Mouse (Mus musculus) bone marrow, adult 2 months (tissue): ENCODE measurements around the gene Nfe2. TPM values are rescaled to one million over a fixed set of nuclear protein-coding genes. Genes with fewer than 3 reads are reported as not detected.

Source experiments
- H3K27ac ChIP-seq: fragments of 200-500 bp; 2 replicates; pipeline ENCODE4 v1.5.1; 2012; ENCODE audit warnings: low read depth, mild to moderate bottlenecking, control low read depth, inconsistent platforms, low read length; ENCODE audit not compliant: control insufficient read depth, poor library complexity, insufficient read depth
- H3K4me1 ChIP-seq: fragments of 200-500 bp; 2 replicates; pipeline ENCODE4 v1.6.1; 2011; ENCODE audit warnings: low read length; ENCODE audit not compliant: control insufficient read depth, insufficient read depth
- H3K4me3 ChIP-seq: fragments of 200-500 bp; replicated peaks from 2 replicates; pipeline ENCODE3; 2011; ENCODE audit warnings: mild to moderate bottlenecking, low read depth, low read length, control low read depth; ENCODE audit not compliant: control insufficient read depth
- CTCF ChIP-seq: fragments of 200-500 bp; IDR thresholded peaks from 2 replicates; pipeline ENCODE4 v1.5.1; 2011; ENCODE audit warnings: low read length, control low read depth; ENCODE audit not compliant: control insufficient read depth, insufficient read depth
- POLR2A ChIP-seq: fragments of 200-500 bp; IDR thresholded peaks from 2 replicates; pipeline ENCODE4 v1.6.1; 2011; ENCODE audit warnings: low read depth, mild to moderate bottlenecking, control low read depth, low read length, borderline replicate concordance; ENCODE audit not compliant: control insufficient read depth
- WGBS: fragments of 180-500 bp; shearing (Covaris S2); methylation state at CpG from one replicate; pipeline ENCODE4 v1.1.7; 2018; 5-methylcytosine and 5-hydroxymethylcytosine counted together
- polyA plus RNA-seq: library from polyadenylated mRNA; stranded (reverse); fragments of >200 nt; gene quantifications from 2 replicates; pipeline ENCODE4 v1.2.4, GENCODE M21; 2011; ENCODE audit warnings: low replicate concordance; ENCODE audit not compliant: missing spikeins, insufficient read depth, insufficient read length

Gene Nfe2
- polyA plus RNA-seq, 1 experiment: 304 TPM

GRCm38 (mm10) chr15:103268903-103269302 lies 10.7 kb upstream of the Nfe2 start:
- H3K4me1 ChIP-seq: peaks cover 3% of the 10 kb centered on the region
- no peak for TF ChIP-seq CTCF
- TF ChIP-seq POLR2A: no peak
- WGBS: 47% methylated on average over 4 of the region's 4 CpGs
- no peak overlapping the region for H3K27ac ChIP-seq
- H3K4me3 ChIP-seq: no peak overlapping the region

DNA sequence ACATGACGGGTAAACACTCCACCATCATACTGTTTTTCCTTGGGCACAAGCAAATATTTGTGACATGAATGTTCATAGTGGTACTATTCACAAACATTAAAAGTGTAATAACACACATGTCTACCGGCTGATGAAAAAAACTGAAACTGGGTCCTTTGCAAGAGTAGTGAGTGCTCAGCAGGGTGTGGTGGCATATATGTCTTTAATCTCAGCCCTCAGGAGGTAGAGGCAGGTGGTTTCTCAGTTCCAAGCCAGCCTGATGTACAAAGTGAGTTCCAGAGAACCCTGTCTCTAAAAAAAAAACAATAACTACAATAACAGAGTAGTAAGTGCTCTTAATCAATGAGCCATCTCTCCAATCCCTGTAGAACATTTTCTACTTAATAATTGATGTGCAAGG lies 6.6 kb upstream of the Nfe2 start:
- WGBS: 70% methylated on average over 2 of the region's 2 CpGs
- Histone ChIP-seq H3K27ac (no peak overlapping the region), H3K4me3 (no peak overlapping the region), H3K4me1 (peaks cover 5% of the 10 kb centered on the region)
- TF ChIP-seq CTCF: no peak
- no peak for TF ChIP-seq POLR2A

DNA sequence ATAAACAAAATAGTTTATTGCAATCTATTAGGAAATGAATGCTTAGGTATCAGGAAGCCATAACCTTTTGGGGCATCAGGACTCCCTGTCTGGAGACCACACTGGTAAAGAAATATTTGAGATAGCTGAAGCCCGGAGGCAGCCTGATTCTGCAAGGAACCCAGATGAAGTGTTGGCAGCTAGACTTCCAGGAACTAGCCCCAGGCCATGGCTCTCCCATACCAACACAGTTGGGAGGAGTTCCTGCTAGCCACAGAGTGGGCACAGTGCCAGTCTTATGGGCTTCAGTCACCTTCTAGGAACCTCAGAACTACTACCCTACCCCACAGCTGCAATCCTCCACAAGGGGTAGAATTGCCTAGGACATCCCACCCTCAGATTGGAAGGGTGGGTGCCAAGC lies 1.8 kb upstream of the Nfe2 start:
- H3K27ac ChIP-seq: peak overlapping the region; percentile 75
- 2% methylated on average over 1 of the region's 1 CpGs for WGBS
- peaks cover 5% of the 10 kb centered on the region for H3K4me1 ChIP-seq
- H3K4me3 ChIP-seq: no peak overlapping the region
- TF ChIP-seq POLR2A: no peak
- TF ChIP-seq CTCF: no peak

DNA sequence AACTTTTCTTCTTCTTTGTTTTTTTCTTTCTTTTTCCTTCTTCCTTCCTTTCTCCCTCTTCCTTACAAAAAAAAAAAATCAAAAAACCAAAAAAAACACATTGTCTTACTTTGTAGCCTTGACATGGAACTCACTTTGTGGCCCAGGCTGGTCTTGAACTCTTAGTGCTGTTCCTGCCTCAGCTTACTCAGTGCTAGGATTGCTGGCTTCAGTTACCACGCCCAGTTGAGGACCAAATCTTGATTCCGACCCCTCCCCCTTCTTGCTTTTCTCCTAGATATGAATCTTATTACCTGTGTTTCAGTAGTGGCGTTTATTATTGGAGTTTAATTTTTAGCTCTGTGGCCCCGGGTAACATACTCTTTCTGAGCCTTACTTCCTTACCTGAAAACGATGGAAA lies 959 bp upstream of the Nfe2 start:
- Histone ChIP-seq H3K4me1 (peaks cover 5% of the 10 kb centered on the region), H3K27ac (no peak overlapping the region), H3K4me3 (no peak overlapping the region)
- 7% methylated on average over 5 of the region's 5 CpGs for WGBS
- TF ChIP-seq POLR2A: no peak
- no peak for TF ChIP-seq CTCF

DNA sequence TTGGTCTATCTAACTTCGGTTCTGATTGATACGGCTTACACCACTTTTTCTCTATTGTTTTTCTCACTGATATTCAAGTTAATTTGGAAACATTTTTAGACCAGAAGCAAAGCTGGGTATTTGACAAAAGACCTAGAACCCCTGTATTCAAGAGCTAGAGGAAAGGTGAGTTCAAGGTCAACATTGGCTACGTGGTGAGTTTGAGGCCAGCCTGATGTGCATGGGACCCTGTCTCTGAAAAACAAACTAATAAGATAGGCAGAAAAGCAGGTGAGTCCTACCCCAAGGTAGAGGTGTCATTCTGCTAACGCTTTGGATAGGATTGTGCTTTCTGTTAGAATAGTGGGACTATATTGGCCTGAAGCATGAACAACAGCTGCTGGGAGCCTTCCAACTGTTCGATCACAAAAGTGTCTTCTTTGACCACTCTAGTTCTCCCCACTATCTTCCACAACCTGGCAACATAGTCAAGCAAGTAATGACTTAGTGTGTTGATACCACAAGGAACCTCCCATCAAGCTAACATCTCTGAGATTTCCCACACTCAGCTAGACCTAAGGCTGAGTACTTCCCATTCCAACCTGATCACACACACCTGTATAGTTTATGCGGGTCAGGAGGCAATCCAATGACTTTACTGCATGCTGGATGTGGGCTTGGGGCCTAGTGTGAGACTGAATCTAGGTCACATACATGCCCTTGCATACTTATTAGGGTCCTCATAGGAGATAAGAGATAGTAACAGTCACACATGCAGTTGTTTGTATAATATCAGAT lies 1.8 kb downstream of the Nfe2 start:
- Histone ChIP-seq H3K4me1 (peaks cover 5% of the 10 kb centered on the region), H3K4me3 (peak overlapping the region; percentile 46), H3K27ac (peak overlapping the region; percentile 52; the same call in 1 of the 2 replicates)
- TF ChIP-seq POLR2A (no peak), CTCF (no peak)
- 40% methylated on average over 6 of the region's 6 CpGs for WGBS

- Histone ChIP-seq H3K27ac (peak overlapping the region; percentile 98), H3K4me1 (peaks cover 4% of the 10 kb centered on the region)
Measured at GRCm38 (mm10) chr15:103255169-103255568, 3.0 kb downstream of the Nfe2 start.

GRCm38 (mm10) chr15:103253352-103253751 lies 4.9 kb downstream of the Nfe2 start:
- Histone ChIP-seq H3K4me3 (peak overlapping the region; percentile 81), H3K27ac (peak overlapping the region; percentile 86), H3K4me1 (peaks cover 3% of the 10 kb centered on the region; the same call in 1 of the 2 replicates)
- no peak for TF ChIP-seq CTCF
- no peak for TF ChIP-seq POLR2A
- 5% methylated on average over 1 of the region's 1 CpGs for WGBS

More at GRCm38 (mm10) chr15:103255169-103255568, 3.0 kb downstream of the Nfe2 start:
- peak overlapping the region; percentile 90 for H3K4me3 ChIP-seq
- TF ChIP-seq CTCF (peak; percentile 41), POLR2A (peak; percentile 97)
- under 1% methylated on average over 25 of the region's 25 CpGs for WGBS

DNA sequence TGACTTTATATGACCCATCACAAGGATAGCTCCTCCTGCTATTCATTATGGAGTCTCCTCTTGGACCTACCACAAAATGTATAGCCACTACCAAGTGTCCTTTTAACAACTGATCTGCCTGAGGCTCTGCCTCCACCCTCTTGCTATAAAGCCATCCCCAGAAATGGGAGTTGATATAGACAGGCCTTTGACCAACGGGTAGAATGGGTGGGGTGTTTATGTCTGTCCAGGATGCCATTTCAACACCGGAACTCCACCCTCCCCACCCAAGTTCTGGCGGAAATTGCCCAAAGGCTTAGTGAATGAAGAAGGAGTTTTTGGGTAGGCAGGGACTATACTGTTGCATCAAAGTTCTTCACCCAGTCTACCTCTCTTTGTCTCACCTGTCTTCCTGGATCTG lies 5.5 kb downstream of the Nfe2 start:
- 1% methylated on average over 3 of the region's 3 CpGs for WGBS
- H3K27ac ChIP-seq: peak overlapping the region; percentile 86; the same call in 1 of the 2 replicates
- H3K4me1 ChIP-seq: peaks cover 3% of the 10 kb centered on the region; the same call in 1 of the 2 replicates
- peak overlapping the region; percentile 81 for H3K4me3 ChIP-seq
- TF ChIP-seq POLR2A: no peak
- TF ChIP-seq CTCF: no peak
